Comparison of ENCODE assay signal across 14 mouse cellular contexts in the genomic region with DNA sequence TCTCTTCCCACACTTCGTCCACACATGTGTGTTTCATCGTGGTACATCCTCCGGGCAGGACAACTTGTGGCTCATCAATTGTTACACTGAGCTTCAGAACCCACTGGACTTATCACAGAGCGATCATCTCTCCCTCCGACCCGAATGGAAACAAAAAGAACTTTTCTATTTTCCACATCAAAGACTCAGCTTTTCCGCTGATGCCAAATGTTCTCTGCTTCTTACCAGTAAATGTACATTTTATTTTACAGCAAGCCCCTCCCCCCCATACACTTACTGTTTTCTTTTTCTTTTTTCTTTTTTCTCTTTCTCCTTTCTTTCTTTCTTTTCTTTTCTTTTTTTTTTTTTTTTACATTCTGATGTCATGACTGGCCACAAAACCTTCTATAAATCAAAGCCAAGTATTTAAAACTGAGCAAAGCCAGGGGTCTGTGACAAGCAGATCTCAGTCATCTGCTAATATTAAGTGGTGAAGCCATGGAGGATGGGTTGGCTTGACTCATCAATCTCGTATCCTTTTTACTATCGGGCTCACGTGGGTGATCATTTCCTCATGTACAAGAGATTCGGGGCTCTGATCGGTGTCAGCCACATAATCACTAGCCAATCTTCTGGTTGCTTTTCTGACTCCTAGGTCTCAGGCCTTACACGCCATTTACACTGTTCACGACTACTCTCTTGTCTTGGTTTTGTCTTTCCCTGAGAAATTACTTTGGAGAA.
DNase-seq lines count a peak whose midpoint lies in the region; ATAC-seq and TF ChIP-seq lines count a peak whose summit lies in the region.
"Had no signal": no experiment of that assay in that cellular context is flagged by ENCODE, and none has a peak within 500 bp of the region (broad histone marks: within the 10 kb centered on the region; RNA-seq: fewer than 3 reads in every experiment).

No protein-coding gene starts in this region.

- no peak for TF ChIP-seq CTCF in thymus, adult 2 months (IDR thresholded peaks at IDR 0.05; ENCODE audit: borderline replicate concordance, control insufficient read depth, extremely low read depth, insufficient read depth, low read length, poor library complexity)
- TF ChIP-seq CTCF in hindbrain, postnatal 0 days (IDR thresholded peaks at IDR 0.05; ENCODE audit: low read depth): no peak

- peak overlapping the region; percentile 48 for H3K4me2 ChIP-seq in forebrain, embryonic 13.5 days
- H3K4me2 ChIP-seq in hindbrain, postnatal 0 days (ENCODE audit: low read depth, low read length): peak overlapping the region; percentile 31
- H3K4me2 ChIP-seq: limb, embryonic 15.5 days had no signal

- H3K9ac ChIP-seq in forebrain, embryonic 13.5 days: no peak overlapping the region
- no peak overlapping the region for H3K9ac ChIP-seq in hindbrain, postnatal 0 days (replicated peaks; ENCODE audit: low read length)
- H3K9ac ChIP-seq: limb, embryonic 15.5 days had no signal

- H3K27me3 ChIP-seq in thymus, adult 2 months (ENCODE audit: control insufficient read depth, insufficient read depth, low read length): no peaks in the 10 kb centered on the region
- H3K27me3 ChIP-seq in forebrain, embryonic 13.5 days: no peaks in the 10 kb centered on the region
- no peaks in the 10 kb centered on the region for H3K27me3 ChIP-seq in hindbrain, postnatal 0 days (ENCODE audit: insufficient read depth, low read length)
- H3K27me3 ChIP-seq in embryonic facial prominence, embryonic 10.5 days (replicated peaks; ENCODE audit: low read depth, poor library complexity, severe bottlenecking): no peaks in the 10 kb centered on the region
- H3K27me3 ChIP-seq: limb, embryonic 15.5 days had no signal

- peak; percentile 12 for DNase-seq in thymus, postnatal 0 days (ENCODE audit: low spot score)
- no peak for DNase-seq in thymus, adult 2 months
- DNase-seq in hindbrain, postnatal 0 days (ENCODE audit: low spot score): no peak
- DNase-seq in cerebellum, postnatal 36 days: no peak
- no peak for DNase-seq in embryonic facial prominence, embryonic 10.5 days (ENCODE audit: low spot score)
- no peak for DNase-seq in heart, adult 8-10 months (ENCODE audit: low spot score)
- DNase-seq: cerebellum, adult 11 months; heart, adult 11 months; kidney, postnatal 10 days; lung, postnatal 36 days; right cerebral cortex, adult 18-20 months had no signal

- H3K4me3 ChIP-seq in thymus, adult 2 months (ENCODE audit: control insufficient read depth, insufficient read depth, low read length): no peak overlapping the region
- no peak overlapping the region for H3K4me3 ChIP-seq in forebrain, embryonic 13.5 days
- H3K4me3 ChIP-seq in hindbrain, postnatal 0 days (ENCODE audit: low read length): no peak overlapping the region
- H3K4me3 ChIP-seq in embryonic facial prominence, embryonic 10.5 days: no peak overlapping the region
- H3K4me3 ChIP-seq: limb, embryonic 15.5 days had no signal

- H3K9me3 ChIP-seq in forebrain, embryonic 13.5 days (replicated peaks): peaks cover 7% of the 10 kb centered on the region; the same call in 1 of the 2 replicates
- H3K9me3 ChIP-seq in hindbrain, postnatal 0 days (ENCODE audit: low read length): no peaks in the 10 kb centered on the region
- H3K9me3 ChIP-seq in embryonic facial prominence, embryonic 10.5 days: peaks cover 4% of the 10 kb centered on the region; the same call in 1 of the 2 replicates
- H3K9me3 ChIP-seq: limb, embryonic 15.5 days had no signal

- H3K27ac ChIP-seq in thymus, adult 2 months (ENCODE audit: control insufficient read depth, insufficient read depth, low read length): no peak overlapping the region
- H3K27ac ChIP-seq in forebrain, embryonic 13.5 days: no peak overlapping the region
- no peak overlapping the region for H3K27ac ChIP-seq in hindbrain, postnatal 0 days
- H3K27ac ChIP-seq in embryonic facial prominence, embryonic 10.5 days (replicated peaks): no peak overlapping the region
- H3K27ac ChIP-seq: limb, embryonic 15.5 days had no signal

- no peak for ATAC-seq in forebrain, embryonic 13.5 days
- peak; percentile 40; the same call in 1 of the 2 replicates for ATAC-seq in hindbrain, postnatal 0 days
- ATAC-seq: intestine, embryonic 16.5 days had no signal

- 56% methylated on average over 14 of the region's 14 CpGs for WGBS in thymus, adult 2 months
- WGBS in forebrain, embryonic 13.5 days: 60% methylated on average over 14 of the region's 14 CpGs
- 70% methylated on average over 14 of the region's 14 CpGs for WGBS in hindbrain, postnatal 0 days
- 92% methylated on average over 14 of the region's 14 CpGs for WGBS in embryonic facial prominence, embryonic 10.5 days

- peaks cover 3% of the 10 kb centered on the region for H3K4me1 ChIP-seq in thymus, adult 2 months (replicated peaks; ENCODE audit: control insufficient read depth, insufficient read depth, low read length)
- H3K4me1 ChIP-seq in forebrain, embryonic 13.5 days: peaks cover 14% of the 10 kb centered on the region
- H3K4me1 ChIP-seq in hindbrain, postnatal 0 days (ENCODE audit: insufficient read depth, low read length): peaks cover 12% of the 10 kb centered on the region
- H3K4me1 ChIP-seq in embryonic facial prominence, embryonic 10.5 days: peaks cover 13% of the 10 kb centered on the region

- no peak for TF ChIP-seq POLR2A in thymus, adult 2 months (IDR thresholded peaks at IDR 0.05; ENCODE audit: control insufficient read depth, extremely low read depth, insufficient read depth, low read length, poor library complexity)

- H3K36me3 ChIP-seq in thymus, adult 2 months (ENCODE audit: control insufficient read depth, insufficient read depth, low read length): no peaks in the 10 kb centered on the region
- H3K36me3 ChIP-seq in forebrain, embryonic 13.5 days (ENCODE audit: poor library complexity, severe bottlenecking): 0 out of 2 replicates have a peak, but pooled peaks cover 7% of the 10 kb centered on the region
- H3K36me3 ChIP-seq in hindbrain, postnatal 0 days (ENCODE audit: insufficient read depth, low read length): no peaks in the 10 kb centered on the region
- H3K36me3 ChIP-seq in embryonic facial prominence, embryonic 10.5 days (replicated peaks): peaks cover 7% of the 10 kb centered on the region; the same call in 1 of the 2 replicates
